Mouse (Mus musculus): ENCODE data around the gene Usp12.

- no peak for TF ChIP-seq CTCF (IDR thresholded peaks at IDR 0.05; ENCODE audit: low read depth)
- TF ChIP-seq EP300 (optimal IDR thresholded peaks at IDR 0.05) = no peak
Observed at GRCm38 (mm10) chr5:146709361-146709760, 85.4 kb downstream of the Usp12 start.

Data from stomach, postnatal 0 days (tissue).